Mouse (Mus musculus) liver, adult (tissue): ENCODE results near the gene Mllt10.

Experiments
- GATA4 ChIP-seq: IDR thresholded peaks from 2 replicates; pipeline ENCODE4 v1.6.1; 2014; ENCODE audit warnings: mild to moderate bottlenecking, low read length; ENCODE audit not compliant: insufficient replicate concordance

Gene Mllt10

DNA sequence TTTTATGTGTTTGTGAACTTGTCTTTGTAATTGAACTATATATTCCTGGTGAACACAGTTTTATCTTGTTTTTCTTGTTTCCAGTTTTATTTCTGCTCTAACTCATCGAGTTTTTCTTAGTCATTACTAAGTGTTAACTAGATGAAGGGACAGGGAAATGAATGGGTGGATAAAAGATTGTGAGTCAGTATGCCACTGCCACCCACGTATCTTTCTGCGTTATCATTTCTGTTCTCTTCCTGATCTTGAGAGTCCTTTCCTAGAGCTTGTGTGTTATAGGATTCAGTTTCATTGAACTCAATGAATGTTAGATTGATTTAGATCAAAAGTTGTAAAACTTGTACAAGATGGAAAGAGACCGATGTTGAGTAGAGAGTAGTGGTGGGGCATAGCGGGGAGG is 125.3 kb downstream of the Mllt10 start:
- no peak for TF ChIP-seq GATA4

DNA sequence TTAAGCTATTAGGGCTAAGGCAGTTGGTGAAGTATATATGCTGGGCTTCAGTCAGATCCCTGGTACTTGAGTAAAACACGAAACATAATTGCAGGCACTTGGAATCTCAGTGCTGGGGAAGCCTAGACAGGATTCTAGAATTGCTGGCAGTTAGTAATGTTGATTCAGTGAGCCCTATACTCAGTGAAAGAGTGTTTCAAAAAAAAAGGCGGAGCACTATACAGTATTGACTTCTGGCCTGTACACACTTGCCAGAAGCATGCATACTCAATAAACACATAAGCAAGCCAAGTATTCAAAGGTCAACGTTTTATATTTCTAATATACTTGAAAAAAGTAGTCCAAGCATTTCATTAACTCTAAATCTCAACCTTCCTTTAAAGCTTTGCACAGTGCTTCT is 126.6 kb downstream of the Mllt10 start:
- no peak for TF ChIP-seq GATA4

GRCm38 (mm10) chr2:18183079-18183478 is 128.0 kb downstream of the Mllt10 start:
- TF ChIP-seq GATA4, result no peak

DNA sequence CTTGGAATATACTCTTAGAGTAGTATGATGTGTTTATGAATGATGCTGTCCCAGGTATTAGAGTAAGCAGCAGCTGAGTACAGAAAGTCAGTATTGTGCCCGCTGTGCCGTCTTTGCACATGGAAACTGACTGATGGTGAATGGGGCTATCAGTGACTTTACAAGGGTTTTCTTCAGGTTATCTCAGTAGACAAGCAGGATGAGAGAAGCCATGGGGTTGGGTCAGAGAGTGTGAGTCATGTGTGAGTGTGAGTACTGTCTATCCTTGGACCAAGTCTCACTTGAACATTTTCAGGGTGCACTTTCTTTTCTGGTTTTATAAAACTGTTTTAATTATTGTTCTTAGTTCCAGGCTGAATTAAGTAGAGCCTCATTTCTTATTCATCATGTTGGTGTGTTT is 133.3 kb downstream of the Mllt10 start:
- TF ChIP-seq GATA4, result no peak

DNA sequence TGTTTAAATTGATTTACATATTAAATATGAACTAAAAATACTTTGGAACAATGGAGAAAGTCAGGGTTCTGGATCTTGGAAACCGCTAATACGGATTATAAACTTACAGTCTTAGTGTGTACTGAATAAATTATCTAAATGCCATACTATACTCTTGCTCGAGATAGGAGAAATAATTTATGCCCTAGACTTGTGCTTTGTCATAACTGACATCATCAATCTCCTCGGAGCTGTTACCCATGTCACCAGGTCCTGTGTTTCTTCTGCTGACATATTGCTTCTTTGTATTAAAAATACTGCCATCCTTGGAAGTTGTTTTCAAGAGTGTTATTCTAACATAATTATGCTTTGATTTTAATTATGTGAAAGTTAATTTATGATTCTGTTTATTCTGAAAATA is 140.2 kb downstream of the Mllt10 start:
- TF ChIP-seq GATA4, result no peak

DNA sequence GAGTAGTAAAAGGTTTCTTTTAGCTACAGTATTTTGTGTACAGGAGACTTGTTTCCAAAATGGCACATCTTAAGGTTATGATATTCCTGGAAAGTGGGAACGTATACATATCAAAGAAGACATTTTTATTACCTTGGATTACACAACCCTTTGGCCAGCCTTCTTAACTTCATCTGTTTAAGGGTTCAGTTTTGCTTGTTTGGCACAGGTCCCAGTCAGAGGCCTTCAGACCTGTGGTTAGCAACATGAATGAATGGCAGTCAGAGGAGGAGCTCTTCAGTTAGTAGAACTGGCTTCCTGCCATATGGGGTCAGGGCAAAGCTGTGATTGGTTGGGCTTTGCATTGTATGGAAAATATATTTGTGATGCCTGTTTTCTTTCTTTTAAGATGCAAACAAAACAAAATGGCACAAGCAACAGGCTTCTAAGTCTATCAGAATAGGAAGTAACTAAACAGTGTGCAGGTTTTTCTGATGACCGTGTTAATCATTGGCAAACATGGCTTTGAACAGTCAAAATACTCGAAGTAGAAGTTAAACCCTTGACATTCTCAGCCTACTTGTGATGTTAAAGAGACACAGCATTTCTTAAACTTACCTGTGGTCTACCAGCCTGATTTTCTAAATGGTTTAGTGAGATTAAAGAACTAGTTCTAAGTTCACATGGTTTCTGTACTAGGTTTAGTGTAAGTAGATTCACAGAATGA is 140.8 kb downstream of the Mllt10 start:
- TF ChIP-seq GATA4, result no peak

GRCm38 (mm10) chr2:18201820-18202462 is 146.9 kb downstream of the Mllt10 start:
- no peak for TF ChIP-seq GATA4

DNA sequence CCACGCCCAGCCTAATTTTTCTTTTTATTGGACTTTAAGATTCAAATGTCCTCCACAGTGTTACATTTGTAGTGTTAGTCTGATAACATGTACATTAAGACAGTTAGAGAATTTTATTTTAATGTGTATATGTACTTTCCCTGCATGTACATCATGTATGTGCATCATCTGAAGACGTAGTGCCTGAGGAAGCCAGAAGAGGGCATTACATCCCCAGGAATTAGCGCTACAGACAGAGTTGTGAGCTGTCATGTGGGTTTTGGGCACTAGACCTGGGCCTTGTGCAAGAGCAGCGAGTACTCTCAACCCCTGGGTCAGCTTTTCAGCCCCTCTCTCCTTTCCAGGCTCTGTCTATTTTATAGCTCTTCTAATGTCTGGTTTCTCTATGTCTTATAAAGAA is 147.9 kb downstream of the Mllt10 start:
- TF ChIP-seq GATA4, result no peak

DNA sequence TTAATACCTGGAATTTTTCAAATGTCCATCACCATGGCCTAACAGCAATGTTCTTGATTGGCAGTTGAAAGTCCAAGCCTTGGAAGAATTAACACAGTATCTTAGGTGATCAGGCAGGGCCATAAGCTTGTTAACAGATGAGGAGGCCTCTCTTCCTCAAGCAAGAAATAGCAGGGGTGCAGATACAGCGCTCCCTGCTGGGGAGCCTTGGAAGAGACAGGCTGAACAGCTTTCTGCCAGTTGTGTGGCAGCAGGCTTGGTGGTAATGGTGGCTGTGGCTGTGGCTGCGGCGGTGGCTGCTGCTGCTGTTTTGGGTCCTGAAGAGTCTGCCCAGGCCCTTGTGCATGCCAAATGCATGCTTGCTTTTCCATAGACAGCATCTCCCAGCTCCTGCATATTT is 150.1 kb downstream of the Mllt10 start:
- no peak for TF ChIP-seq GATA4

- TF ChIP-seq GATA4, result no peak
Measured at GRCm38 (mm10) chr2:18206811-18207210, 151.8 kb downstream of the Mllt10 start.

GRCm38 (mm10) chr2:18208578-18208977 is 153.5 kb downstream of the Mllt10 start:
- TF ChIP-seq GATA4, result no peak

DNA sequence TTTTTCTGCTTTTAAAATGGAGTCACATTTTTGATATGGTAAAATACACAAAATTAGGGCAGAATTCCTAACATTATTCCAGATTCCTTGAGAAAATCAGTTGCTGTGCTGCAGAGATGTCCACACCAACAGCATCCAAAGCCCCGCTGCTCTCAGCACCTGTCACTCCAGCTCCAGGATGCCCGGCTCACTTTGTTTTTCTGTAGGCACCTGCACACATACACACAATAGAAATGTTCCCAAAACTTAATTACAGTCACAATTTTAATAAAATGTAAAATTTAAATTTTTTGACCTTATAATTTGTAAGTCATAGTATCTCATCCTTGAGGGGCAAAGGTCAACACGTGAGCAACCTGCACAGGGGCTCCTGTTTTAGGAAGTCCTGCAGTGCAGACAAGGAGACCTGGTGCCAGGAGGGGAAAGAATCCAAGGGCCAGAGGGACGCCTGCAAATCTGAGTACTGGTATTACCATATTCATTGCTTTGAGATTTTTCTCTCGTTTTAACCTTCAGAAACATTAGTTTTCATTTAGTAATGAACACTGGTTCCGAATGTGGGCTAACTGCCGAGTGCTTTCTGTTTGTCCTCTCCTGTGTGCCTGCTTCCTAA is 154.3 kb downstream of the Mllt10 start:
- TF ChIP-seq GATA4, result no peak

DNA sequence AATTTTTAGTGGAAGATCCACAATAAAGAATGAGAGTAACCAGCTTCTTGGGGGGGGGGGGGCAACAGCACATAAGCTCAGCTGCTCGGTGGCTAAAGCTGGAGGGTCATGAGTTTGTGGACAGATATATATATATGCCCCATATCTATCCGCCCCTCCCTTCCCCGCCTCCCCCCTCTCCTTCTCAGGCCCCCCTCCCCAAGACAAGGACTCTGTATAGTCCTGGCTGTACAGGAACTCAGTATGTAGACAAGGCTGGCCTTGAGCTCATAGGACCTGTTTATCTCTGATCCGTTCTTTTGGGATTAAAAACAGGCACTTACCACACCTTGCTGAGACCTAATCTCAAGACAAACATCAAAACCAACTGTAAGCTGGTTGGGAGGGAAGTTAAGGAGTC is 154.9 kb downstream of the Mllt10 start:
- TF ChIP-seq GATA4, result no peak

DNA sequence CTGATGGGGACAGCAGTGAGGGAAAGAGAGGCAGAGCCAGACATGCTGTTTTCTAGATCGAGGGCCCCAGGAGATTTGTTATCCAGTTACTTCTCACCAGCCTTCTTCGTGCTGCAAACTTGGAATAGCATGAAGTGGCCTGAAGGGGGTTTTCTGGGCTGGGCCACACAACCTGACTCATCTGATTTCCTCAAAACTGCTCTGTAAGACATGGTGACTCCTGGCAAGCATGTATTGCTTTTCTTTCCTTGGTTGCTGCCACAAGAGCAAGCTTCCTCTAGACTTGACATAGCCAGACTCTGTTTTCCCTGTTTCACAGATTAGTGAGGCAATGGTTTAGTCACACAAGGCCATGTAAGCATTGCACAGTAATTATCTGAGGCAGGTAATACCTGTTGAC is 159.0 kb downstream of the Mllt10 start:
- TF ChIP-seq GATA4, result no peak

DNA sequence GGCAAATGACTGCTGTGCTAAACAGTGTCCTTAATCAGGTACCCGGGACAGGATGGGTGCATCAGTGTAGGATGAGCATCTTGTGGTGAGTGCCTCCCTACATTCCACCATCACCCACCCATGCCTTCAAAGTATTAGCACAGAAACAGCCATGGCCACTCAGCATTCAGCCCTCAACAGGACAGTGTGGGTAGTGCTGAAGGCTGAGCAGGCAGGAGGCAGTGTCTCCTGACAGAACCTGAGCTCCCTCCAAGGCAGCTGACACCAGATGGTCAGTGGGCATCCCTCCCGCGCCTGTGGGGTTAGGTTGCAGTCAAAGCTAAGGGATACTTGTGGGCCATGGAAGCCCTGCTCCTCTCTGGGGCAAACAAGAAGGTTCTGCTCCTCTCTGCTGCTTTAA is 162.8 kb downstream of the Mllt10 start:
- TF ChIP-seq GATA4, result no peak

GRCm38 (mm10) chr2:18218500-18218899 is 163.5 kb downstream of the Mllt10 start:
- no peak for TF ChIP-seq GATA4
